Mouse (Mus musculus): ENCODE measurements around the gene Itpkb. TPM values are rescaled to one million over a fixed set of nuclear protein-coding genes. Genes with fewer than 3 reads are reported as not detected.

Itpkb gene
- polyA plus RNA-seq, 1 experiment from 2014 or later, result 8.4 TPM

GRCm38 (mm10) chr1:180390321-180390731 is 60.0 kb downstream of the Itpkb start:
- Histone ChIP-seq H3K4me3 (ENCODE audit: low read depth, low read length) (no peak overlapping the region), H3K36me3 (ENCODE audit: insufficient read depth, low read length) (no peaks in the 10 kb centered on the region), H3K9ac (replicated peaks; ENCODE audit: low read depth) (no peak overlapping the region), H3K27ac (ENCODE audit: low read length) (peak overlapping the region; percentile 44), H3K27me3 (replicated peaks; ENCODE audit: insufficient read depth, low read length) (no peaks in the 10 kb centered on the region), H3K4me2 (replicated peaks; ENCODE audit: low read depth, low read length) (no peak overlapping the region), H3K4me1 (ENCODE audit: insufficient read depth, low read depth, low read length) (peaks cover 26% of the 10 kb centered on the region; the same call in 1 of the 2 replicates), H3K9me3 (ENCODE audit: low read length) (no peaks in the 10 kb centered on the region)
- peak; percentile 57 for DNase-seq (ENCODE audit: low spot score)
- TF ChIP-seq EP300 (IDR thresholded peaks at IDR 0.05) (no peak), CTCF (IDR thresholded peaks at IDR 0.05) (no peak)
- ATAC-seq, result no peak
- WGBS, result 41% methylated on average over 3 of the region's 3 CpGs

- peaks cover 26% of the 10 kb centered on the region; the same call in 1 of the 2 replicates for H3K4me1 ChIP-seq (ENCODE audit: insufficient read depth, low read depth, low read length)
- no peak overlapping the region for H3K4me3 ChIP-seq (ENCODE audit: low read depth, low read length)
- no peak for DNase-seq (ENCODE audit: low spot score)
Observed at GRCm38 (mm10) chr1:180390746-180391574, 60.7 kb downstream of the Itpkb start.

GRCm38 (mm10) chr1:180391575-180391945 is 61.3 kb downstream of the Itpkb start:
- H3K9me3 ChIP-seq (ENCODE audit: low read length), result no peaks in the 10 kb centered on the region
- peaks cover 26% of the 10 kb centered on the region; the same call in 1 of the 2 replicates for H3K4me1 ChIP-seq (ENCODE audit: insufficient read depth, low read depth, low read length)
- WGBS, result 91% methylated on average over 4 of the region's 4 CpGs
- no peak overlapping the region for H3K9ac ChIP-seq (replicated peaks; ENCODE audit: low read depth)
- TF ChIP-seq EP300 (IDR thresholded peaks at IDR 0.05) (no peak), CTCF (IDR thresholded peaks at IDR 0.05) (no peak)
- DNase-seq (ENCODE audit: low spot score), result no peak
- H3K27me3 ChIP-seq (replicated peaks; ENCODE audit: insufficient read depth, low read length), result no peaks in the 10 kb centered on the region
- H3K36me3 ChIP-seq (ENCODE audit: insufficient read depth, low read length), result no peaks in the 10 kb centered on the region
- peak overlapping the region; percentile 44 for H3K27ac ChIP-seq (ENCODE audit: low read length)
- no peak overlapping the region for H3K4me2 ChIP-seq (replicated peaks; ENCODE audit: low read depth, low read length)
- no peak for ATAC-seq
- H3K4me3 ChIP-seq (ENCODE audit: low read depth, low read length), result no peak overlapping the region

More at GRCm38 (mm10) chr1:180390746-180391574, 60.7 kb downstream of the Itpkb start:
- 48% methylated on average over 10 of the region's 10 CpGs for WGBS
- no peaks in the 10 kb centered on the region for H3K27me3 ChIP-seq (replicated peaks; ENCODE audit: insufficient read depth, low read length)
- no peak for ATAC-seq
- TF ChIP-seq EP300 (IDR thresholded peaks at IDR 0.05) (no peak), CTCF (IDR thresholded peaks at IDR 0.05) (no peak)
- H3K4me2 ChIP-seq (replicated peaks; ENCODE audit: low read depth, low read length), result no peak overlapping the region
- H3K27ac ChIP-seq (ENCODE audit: low read length), result peak overlapping the region; percentile 44
- H3K9ac ChIP-seq (replicated peaks; ENCODE audit: low read depth), result no peak overlapping the region
- no peaks in the 10 kb centered on the region for H3K36me3 ChIP-seq (ENCODE audit: insufficient read depth, low read length)
- H3K9me3 ChIP-seq (ENCODE audit: low read length), result no peaks in the 10 kb centered on the region

- Histone ChIP-seq H3K36me3 (ENCODE audit: insufficient read depth, low read length) (no peaks in the 10 kb centered on the region), H3K4me1 (ENCODE audit: insufficient read depth, low read depth, low read length) (peaks cover 27% of the 10 kb centered on the region; the same call in 1 of the 2 replicates), H3K27ac (ENCODE audit: low read length) (peak overlapping the region; percentile 33; the same call in 1 of the 2 replicates), H3K4me3 (ENCODE audit: low read depth, low read length) (no peak overlapping the region), H3K9ac (replicated peaks; ENCODE audit: low read depth) (no peak overlapping the region), H3K27me3 (replicated peaks; ENCODE audit: insufficient read depth, low read length) (no peaks in the 10 kb centered on the region), H3K9me3 (ENCODE audit: low read length) (no peaks in the 10 kb centered on the region), H3K4me2 (replicated peaks; ENCODE audit: low read depth, low read length) (no peak overlapping the region)
- ATAC-seq (no peak), DNase-seq (ENCODE audit: low spot score) (no peak)
- TF ChIP-seq CTCF (IDR thresholded peaks at IDR 0.05) (no peak), EP300 (IDR thresholded peaks at IDR 0.05) (no peak)
- 66% methylated on average over 5 of the region's 5 CpGs for WGBS
Observed at GRCm38 (mm10) chr1:180392137-180392798, 62.0 kb downstream of the Itpkb start.

- ATAC-seq (no peak), DNase-seq (ENCODE audit: low spot score) (peak; percentile 40)
- H3K4me3 ChIP-seq (ENCODE audit: low read depth, low read length), result no peak overlapping the region
- no peak overlapping the region for H3K9ac ChIP-seq (replicated peaks; ENCODE audit: low read depth)
- H3K27ac ChIP-seq (ENCODE audit: low read length), result peak overlapping the region; percentile 33
- no peaks in the 10 kb centered on the region for H3K36me3 ChIP-seq (ENCODE audit: insufficient read depth, low read length)
- WGBS, result 40% methylated on average over 9 of the region's 9 CpGs
- H3K9me3 ChIP-seq (ENCODE audit: low read length), result no peaks in the 10 kb centered on the region
- TF ChIP-seq CTCF (IDR thresholded peaks at IDR 0.05) (no peak), EP300 (IDR thresholded peaks at IDR 0.05) (no peak)
- H3K27me3 ChIP-seq (replicated peaks; ENCODE audit: insufficient read depth, low read length), result no peaks in the 10 kb centered on the region
- H3K4me2 ChIP-seq (replicated peaks; ENCODE audit: low read depth, low read length), result no peak overlapping the region
- peaks cover 27% of the 10 kb centered on the region; the same call in 1 of the 2 replicates for H3K4me1 ChIP-seq (ENCODE audit: insufficient read depth, low read depth, low read length)
Observed at GRCm38 (mm10) chr1:180393017-180393797, 62.9 kb downstream of the Itpkb start.

GRCm38 (mm10) chr1:180393873-180394272 is 63.6 kb downstream of the Itpkb start:
- H3K9me3 ChIP-seq (ENCODE audit: low read length), result no peaks in the 10 kb centered on the region
- 77% methylated on average over 12 of the region's 12 CpGs for WGBS

More at GRCm38 (mm10) chr1:180393873-180394272, 63.6 kb downstream of the Itpkb start:
- Histone ChIP-seq H3K4me1 (ENCODE audit: insufficient read depth, low read depth, low read length) (peaks cover 24% of the 10 kb centered on the region; the same call in 1 of the 2 replicates), H3K9ac (replicated peaks; ENCODE audit: low read depth) (no peak overlapping the region), H3K4me3 (ENCODE audit: low read depth, low read length) (no peak overlapping the region), H3K36me3 (ENCODE audit: insufficient read depth, low read length) (no peaks in the 10 kb centered on the region), H3K27me3 (replicated peaks; ENCODE audit: insufficient read depth, low read length) (no peaks in the 10 kb centered on the region), H3K4me2 (replicated peaks; ENCODE audit: low read depth, low read length) (no peak overlapping the region), H3K27ac (ENCODE audit: low read length) (peak overlapping the region; percentile 33)
- no peak for TF ChIP-seq CTCF (IDR thresholded peaks at IDR 0.05)
- peak; percentile 91 for TF ChIP-seq EP300 (IDR thresholded peaks at IDR 0.05)
- no peak for ATAC-seq
- peak; percentile 43 for DNase-seq (ENCODE audit: low spot score)

Measured in lung, postnatal 0 days (tissue).